Mouse (Mus musculus): ENCODE measurements around the gene Prc1.
"Not testable (repeated sequence)": the region's sequence is repeated elsewhere in the genome, so short reads cannot be mapped to it uniquely, and the experiment has no call there.

Prc1 gene

DNA sequence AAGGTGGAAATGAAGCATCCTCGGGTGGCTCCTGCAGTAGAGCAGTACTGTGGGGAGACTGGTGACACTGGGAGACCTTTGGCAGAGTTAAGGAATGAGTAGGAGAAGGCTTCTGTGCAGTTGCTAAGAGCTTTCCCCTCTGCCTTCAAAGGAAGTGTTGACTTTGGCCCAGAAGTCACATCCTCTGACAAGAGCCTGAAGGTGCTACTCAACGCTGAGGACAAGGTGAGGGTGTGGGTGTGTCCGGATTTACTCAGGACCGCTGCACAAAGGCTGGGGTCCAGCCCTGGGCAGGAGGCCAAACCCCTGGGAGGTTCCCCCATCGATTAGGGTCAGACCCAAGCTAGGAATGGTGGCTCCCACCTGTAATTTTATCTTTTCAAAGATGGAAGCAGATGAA is 9.9 kb upstream of the Prc1 start:
- no peak for DNase-seq (ENCODE audit: low spot score in 2 of 2)

DNA sequence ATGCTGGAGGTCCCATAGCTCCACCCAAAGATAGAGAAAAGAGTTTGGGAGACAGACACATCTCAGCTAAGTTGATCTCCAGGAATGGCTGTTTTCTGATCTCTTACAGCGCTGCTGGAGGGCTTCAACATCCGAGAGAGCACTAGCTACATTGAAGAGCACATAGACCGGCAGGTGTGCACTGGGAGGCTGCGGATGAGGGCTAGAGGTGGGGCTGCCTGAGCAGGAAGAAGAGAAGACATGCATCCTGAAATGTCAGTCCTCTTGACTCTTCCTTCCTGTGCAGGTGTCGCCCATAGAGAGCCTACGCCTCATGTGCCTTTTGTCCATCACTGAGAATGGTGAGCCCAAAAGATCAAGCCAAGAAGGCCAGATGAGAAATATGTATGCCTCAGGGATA is 8.5 kb upstream of the Prc1 start:
- DNase-seq (ENCODE audit: low spot score in 2 of 2): no peak

DNA sequence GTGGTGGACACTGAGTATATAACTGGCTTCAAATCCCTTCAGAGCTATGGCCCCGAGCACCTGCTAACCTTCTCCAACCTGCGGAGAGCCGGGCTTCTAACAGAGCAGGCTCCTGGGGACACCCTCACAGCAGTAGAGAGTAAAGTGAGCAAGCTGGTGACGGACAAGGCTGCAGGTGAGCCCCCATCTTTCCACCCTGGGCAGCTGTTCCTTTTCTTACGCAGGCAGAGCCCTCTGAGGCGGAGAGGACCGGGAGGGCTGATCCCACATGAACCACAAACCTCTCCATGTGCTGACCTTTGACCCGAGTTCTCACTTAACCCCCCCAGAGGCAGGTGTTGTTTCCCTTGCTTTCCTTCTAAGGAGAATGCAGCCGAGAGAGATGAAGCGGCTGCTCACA is 6.5 kb upstream of the Prc1 start:
- no peak for DNase-seq (ENCODE audit: low spot score in 2 of 2)

DNA sequence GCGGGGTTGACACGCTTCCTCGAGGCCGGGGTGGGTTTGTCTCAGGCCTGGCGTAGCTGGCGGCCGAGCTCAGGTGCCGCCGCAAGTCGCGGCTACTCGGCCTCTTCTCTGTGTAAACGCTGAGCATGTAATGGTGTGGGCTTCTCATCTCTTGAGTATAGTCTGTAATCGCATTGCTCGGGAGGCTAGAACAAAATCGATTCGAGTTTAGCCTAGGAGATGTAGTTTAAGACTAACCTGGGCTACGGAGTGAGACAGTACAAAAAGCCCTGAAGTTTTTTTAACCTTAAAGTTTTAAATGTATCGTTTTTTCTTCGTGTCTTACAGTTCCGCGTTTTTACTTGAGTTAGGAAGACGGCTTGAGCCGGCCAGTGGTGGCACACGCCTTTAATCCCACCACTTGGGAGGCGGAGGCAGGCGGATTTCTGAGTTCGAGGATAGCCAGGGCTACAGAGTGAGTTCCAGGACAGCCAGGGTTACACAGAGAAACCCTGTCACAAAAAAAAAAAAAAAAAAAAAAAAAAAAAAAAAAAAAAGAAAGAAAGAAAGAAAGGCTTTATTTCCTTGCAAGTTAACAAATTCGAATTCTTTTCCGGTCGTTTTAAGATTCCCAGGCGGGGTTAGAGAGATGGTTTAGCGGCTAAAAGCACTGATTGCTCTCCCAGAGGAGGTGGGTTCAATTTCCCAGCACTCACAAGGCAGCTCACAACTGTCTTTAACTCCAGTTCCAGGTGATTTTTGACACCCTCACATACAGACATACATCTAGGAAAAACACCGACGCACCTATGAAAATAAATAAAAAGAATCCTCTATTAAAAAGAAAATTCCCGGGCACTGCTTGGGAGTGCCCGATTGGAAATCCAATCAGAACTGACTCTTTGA is 756 bp downstream of the Prc1 start:
- DNase-seq (ENCODE audit: low spot score in 2 of 2): no peak

DNA sequence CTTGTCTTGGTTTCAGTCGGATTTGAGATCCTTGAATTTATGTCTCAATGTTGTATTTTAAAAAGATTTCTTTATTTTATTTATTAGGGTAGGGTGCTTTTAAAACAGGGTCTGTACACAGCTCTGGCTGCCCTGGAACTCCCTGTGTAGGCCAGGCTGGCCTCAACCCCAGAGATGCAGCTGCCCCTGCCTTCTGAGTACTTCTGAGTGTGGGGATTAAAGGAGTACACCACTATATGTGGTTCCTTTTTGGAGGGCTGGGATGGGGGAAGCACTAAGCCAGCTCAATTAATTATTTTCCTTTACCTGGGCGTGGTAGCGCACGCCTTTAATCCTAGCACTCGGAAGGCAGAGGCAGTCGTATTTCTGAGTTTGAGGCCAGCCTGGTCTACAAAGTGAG is 2.2 kb downstream of the Prc1 start:
- no peak for DNase-seq (ENCODE audit: low spot score in 2 of 2)

DNA sequence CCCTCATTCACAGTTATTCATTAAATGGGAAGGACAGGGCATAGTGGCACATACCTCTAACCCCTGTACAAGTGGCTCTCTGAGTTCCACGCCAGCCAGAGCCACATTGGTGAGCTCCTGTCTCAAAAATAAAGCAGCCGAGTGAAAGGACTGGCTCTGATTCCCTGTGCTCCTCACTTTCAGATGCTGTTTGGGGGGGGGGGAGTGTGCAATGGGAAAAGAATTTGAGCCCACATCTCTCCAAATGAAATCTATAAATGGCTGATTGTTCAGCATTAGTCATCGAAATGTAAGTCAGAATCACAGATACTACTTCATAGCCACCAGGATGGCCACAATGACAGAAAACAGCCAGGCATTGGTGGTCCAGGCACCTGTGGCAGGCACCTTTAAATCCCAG is 2.8 kb downstream of the Prc1 start:
- DNase-seq (ENCODE audit: low spot score in 2 of 2): no peak

DNA sequence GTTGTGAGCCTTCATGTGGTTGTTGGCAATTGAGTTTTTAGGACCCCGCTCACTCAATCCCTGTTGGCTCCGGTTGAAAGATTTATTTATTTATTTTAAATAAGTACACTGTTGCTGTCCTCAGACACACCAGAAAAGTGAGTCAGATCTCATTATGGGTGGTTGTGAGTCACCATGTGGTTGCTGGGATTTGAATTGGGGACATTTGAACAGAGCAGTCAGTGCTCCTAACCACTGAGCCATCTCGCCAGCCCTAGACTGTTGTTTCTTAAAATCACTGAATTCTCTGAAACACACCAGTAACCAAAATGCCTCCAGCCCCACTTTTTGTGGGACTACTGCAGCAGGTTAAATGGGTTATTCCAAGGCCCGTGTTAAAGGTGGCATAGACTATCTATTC is 4.5 kb downstream of the Prc1 start:
- no peak for DNase-seq (ENCODE audit: low spot score in 2 of 2)

DNA sequence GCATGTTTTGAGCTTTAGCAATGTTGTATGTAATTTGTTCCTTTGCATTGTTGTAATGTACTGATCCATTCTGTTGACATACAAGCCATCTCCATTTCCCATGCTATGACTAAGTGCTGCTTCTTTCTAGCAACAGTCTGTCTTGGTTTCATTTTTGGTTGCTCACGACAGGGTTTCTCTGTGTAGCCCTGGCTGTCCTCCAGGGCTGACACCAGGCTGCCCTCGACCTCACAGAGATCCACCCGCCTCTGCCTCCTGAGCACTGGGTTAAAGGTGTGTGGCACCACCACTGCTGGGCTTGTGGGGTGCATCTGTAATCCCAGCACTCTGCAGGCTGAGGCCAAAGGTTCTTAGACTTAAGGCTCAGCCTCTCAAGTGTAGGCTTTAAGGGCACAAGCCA is 5.3 kb downstream of the Prc1 start:
- no peak for DNase-seq (ENCODE audit: low spot score in 2 of 2)

DNA sequence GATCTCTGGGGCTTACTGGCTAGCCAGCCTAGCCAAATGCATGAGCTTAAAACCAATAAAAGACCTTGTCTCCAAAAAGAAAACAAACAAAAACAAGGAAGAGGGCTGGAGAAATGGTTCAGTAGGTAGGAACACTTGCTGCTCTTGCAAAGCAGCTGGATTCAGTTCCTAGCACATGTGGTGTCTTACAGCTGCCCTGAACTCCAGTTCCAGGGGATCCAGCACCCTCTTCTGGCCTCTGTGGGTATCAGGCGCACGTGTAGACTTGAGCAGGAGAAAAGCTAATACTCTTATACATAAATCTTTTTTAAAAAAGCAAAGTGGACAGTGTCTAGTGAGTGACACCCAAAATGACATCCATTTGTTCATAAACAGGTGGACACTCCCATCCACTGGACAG is 7.3 kb downstream of the Prc1 start:
- no peak for DNase-seq (ENCODE audit: low spot score in 2 of 2)

DNA sequence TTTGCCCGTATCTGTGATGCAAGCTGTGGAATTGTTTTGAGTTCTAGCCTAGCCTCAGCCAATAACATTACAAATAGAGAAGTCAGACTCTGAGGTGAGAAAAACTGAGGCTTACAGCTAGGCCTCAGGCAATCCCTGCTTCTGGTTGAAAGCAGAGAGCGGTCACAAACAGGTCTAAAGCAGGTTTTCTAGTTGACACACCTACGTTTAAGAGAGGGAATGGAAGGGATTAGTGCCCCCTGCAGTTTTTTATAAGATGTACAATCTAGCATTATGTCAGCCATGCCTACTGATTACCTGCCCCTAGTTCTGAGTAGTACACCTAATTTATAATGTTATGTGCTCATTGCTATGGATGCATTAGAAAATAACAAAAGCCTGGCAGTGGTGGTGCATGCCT is 13.5 kb downstream of the Prc1 start:
- DNase-seq (ENCODE audit: low spot score in 2 of 2): no peak

DNA sequence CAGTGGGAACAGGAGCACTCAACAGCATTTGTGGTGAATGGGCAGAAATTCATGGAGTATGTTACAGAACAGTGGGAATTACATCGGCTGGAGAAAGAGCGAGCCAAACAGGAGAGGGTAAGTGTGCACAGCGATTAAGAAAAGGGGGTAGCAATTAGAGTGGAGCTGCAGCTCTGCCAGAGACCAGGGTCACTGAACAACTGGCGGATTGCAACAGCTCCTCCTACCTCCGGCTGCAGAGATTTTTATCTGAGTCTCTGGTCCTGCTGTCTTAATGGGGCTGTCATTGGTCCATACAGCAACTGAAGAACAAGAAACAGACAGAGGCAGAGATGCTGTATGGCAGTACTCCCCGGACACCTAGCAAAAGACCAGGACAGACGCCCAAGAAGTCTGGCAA is 16.5 kb downstream of the Prc1 start:
- DNase-seq (ENCODE audit: low spot score in 2 of 2): no peak

DNA sequence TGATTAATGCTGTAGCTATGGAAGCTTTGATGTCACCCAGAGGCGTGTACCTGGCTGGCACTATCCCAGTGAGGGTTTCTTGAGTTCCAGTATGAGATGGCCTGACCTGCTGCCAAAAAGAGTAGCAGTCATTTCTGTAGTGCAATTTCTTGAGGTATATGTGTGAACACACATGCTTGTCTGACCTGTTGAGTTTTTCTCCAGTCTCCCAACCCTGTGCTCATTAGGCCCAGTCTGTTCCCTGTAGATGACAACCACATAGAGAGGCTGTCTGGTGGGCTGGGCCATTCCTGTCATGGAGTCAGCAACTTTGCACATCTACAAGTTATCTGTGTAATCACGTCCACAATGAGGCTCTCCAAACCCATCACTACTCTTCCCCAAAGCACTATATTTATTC is 21.5 kb downstream of the Prc1 start:
- no peak for DNase-seq (ENCODE audit: low spot score in 2 of 2)

DNA sequence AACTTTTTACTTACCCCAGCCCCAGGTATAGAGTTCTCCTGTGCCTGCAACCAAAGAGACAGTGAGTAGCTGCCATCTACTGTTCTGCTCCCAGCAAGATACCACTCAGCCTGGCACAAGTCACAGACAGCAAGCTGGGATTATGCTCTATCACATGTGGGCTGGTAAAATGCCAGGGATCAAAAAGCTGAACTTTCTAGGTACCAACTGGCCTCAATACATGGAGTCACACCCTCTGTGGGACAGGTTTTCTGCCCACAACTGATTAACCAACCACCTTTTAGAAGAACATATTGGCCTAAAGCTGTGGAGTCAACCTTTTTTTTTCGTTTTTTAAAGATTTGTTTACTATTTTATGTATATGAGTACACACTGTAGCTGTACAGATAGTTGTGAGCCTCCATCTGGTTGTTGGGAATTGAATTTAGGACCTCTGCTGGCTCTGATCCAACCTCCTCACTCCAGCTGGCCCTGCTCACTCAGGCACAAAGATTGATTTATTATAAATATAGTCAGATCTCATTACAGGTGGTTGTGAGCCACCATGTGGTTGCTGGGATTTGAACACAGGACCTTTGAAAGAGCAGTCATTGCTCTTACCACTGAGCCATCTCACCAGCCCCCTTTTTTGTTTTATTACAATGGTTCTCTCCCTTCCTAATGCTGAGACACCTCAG is 23.3 kb downstream of the Prc1 start:
- no peak for DNase-seq (ENCODE audit: low spot score in 2 of 2)

DNA sequence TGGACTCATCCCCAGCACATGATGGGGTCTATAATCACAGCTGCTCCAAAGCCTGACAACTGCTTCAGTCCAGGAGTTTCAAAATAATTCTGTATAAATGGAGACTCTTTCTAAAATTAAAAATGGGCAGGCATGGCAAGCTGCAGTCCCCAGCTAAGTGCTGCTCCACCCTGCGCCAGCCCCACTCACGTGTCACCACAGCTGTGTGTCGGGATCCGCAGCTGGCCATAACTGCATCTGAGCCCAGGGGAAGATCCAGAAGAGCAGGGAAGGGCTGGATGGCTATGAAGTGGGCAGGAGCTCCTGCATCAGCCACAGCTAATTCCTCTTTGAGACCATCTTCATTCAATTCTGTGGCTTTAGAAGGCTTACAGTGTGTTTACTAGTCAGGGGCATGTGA is 24.4 kb downstream of the Prc1 start:
- no peak for DNase-seq (ENCODE audit: low spot score in 2 of 2)

DNA sequence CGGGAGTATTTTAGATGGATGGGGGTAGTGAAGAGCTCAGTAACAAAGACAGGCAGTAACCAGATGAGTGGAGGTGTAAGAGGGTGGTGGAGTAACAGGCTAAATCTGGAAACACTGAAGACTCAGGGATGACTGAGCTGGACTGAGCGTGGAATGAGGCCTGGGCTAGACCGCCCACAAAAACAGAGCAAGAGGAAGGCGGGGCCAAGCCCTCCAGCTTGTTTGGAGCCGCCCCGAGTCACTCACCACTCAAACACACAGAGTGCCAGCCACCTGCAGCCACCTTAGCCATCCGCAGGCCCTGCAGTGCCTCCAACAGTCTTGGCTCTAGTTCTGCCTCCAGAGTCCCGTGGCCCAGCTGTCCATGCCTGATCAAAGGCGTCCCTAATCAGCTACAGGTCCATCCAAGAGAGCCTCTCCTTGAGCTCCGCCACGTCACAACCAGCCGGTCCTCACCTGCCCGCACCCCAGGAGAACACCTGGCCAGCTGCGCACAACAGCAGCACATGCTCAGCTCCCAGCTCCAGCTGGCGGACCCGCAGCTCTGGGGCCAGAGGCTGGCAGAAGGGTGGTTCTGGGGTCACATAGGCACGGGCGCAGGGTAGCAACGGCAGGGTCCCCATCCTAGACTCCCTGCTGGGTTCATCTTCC is 25.7 kb downstream of the Prc1 start:
- no peak for DNase-seq (ENCODE audit: low spot score in 2 of 2)

DNA sequence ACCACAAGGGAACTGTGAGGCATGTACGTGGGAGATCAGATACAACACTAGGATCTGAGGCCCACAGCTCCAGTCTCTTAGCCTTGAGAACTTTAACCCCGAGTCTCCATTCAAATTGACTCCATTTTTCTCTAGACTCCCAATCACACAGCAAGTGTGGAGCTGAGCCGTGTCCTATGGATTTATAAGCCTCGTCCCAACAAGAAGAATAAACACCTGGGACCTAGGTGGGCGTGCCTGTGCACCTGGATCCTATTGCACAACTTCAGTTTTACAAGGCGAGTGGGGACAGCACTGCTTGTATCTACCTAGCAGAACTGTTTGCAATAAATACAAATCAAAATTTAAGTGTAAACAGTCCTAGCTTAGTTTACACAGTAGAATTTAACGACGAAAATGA is 29.1 kb downstream of the Prc1 start:
- DNase-seq (ENCODE audit: low spot score in 2 of 2): no peak

DNA sequence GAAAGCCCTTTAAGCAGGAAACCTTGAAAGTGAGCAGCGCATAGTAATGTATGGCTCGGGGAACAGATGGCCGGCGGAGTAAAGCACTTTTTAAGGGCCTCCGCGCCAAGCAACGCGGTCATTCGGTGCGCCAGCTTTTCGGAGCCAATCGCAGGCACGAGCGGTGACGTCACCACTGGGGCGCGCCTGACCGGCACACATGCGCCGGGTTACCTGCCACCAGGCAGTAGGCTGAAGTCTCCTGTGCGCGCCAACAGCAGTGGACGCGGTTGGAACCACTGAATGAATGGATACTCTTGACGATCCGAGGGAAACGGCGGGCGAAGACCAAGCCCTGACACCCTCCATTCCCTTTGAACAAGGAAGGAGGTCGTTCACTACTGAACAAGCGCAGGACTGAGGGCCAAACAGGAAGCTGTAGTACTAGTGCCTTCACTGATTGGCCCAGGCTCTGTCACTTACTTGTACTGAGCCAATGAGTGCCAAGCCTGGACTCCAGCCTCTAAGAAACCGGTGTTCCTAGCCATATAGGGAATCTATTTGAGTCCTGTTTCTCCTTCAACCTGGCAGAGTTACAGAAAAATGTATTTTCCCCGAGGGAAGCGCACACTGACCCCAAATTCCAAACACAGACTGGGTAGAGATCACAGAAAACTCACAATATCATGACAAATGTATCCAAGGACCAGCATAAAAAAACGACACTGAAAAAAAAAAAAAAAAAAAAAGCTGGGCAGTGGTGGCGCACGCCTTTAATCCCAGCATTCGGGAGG is 30.0 kb downstream of the Prc1 start, which contains the start of gene Rccd1:
Rccd1 (minus strand) TSS at position 412 of the 773 bp plus-strand sequence.
- DNase-seq (ENCODE audit: low spot score in 2 of 2): peak; percentile 90 to 95

DNA sequence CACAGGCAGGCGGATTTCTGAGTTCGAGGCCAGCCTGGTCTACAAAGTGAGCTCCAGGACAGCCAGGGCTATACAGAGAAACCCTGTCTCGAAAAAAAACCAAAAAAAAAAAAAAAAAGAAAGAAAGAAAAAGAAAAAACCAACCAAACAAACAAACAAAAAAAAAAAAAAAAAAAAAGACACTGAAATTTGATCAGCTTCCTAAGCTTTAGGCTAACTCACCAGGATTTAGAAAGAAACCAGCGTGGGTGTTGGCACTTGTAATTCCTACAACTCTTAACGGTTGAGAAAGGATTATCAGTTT is 30.5 kb downstream of the Prc1 start:
- DNase-seq (ENCODE audit: low spot score in 2 of 2): not testable (repeated sequence)

DNA sequence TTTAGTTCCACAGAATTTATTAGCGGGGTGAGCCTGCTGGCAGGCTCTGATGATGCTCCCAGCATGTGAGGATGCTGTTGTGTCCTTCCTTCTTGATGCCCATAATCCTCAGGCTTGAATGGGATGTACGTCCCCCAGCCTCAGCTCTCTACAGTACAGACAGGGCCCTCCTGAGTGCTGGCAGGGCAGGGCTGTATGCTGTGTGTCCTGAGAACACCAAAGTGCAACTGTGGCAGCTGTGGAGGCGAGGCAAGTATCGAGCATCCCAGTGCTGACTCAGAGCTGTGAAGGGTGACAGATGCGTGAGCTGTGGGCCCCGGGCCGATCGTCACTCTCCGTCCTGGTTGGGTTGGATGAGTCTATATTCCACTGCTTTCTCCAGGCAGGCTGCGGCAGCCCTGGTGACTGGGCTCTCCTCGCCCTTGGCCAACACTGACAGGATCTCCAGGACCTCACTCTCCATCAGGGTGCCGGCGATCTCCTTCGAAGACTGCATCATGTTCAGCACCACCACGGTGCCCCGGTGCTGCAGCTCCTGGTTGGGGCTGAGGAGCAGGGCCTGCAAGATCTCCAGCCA is 31.1 kb downstream of the Prc1 start:
- no peak for DNase-seq (ENCODE audit: low spot score in 2 of 2)

DNA sequence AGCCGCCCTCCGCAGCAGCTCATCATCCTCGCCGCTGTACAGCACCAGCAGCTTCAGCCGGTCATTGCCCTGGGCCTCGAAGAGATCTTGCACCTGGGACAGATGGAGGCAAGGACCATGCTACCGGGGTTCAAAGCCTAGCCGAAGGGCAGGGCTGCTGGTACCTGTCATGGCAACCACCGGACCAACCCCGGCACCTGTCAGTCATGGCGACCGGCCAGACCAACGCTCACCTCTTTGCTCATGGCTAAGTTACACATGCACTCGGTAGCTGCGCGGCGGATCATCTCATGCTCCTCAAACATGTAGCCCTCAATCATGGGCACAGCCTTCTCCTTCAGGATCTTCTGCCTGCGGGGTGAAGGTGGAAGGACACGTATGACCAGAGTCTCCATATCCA is 31.8 kb downstream of the Prc1 start:
- no peak for DNase-seq (ENCODE audit: low spot score in 2 of 2)

DNA sequence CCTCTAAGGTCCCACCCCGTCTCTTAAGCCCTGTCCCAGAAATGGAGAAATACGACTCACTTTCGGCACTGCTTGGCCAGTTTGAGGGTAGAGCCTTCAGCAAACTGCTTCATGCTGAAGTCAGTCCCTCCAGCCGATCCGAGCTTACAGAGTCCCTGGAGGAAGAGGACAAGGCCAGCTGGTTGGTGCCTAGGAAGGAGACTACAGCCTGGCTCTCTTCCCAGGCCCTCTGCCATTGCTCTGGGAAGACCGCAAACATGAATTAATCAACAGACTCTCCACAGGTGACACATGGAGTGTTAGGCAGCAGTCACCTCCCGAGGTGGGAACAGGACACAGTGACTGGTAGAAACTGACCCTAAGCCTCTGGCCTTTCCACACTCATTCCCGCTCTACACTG is 36.0 kb downstream of the Prc1 start:
- DNase-seq (ENCODE audit: low spot score in 2 of 2): no peak

DNA sequence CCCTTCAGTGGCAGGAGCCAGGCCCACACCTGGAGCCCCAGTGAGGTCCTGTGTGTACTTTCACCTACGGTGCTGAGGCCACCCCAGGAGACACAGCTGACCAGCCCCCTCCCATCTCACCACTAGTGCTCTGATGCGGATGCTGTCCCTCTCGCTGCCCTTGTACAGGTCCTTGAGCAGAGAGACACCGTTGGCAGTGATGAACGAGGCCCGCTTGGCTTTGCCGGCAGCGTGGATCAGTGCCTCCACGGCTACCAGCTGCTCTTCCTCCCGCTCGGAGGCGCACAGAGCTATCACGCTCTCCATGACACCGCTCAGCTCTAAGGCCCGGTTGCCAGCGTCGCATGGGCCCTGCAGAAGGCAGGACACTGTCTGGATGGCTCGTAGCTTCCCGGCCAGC is 37.2 kb downstream of the Prc1 start:
- DNase-seq (ENCODE audit: low spot score in 2 of 2): no peak
